Mouse (Mus musculus) heart, embryonic 14.5 days (tissue): Measurements from ENCODE around the gene Mast1. TPM values are rescaled to one million over a fixed set of nuclear protein-coding genes. Genes with fewer than 3 reads are reported as not detected.
A peak's percentile ranks its signal among the peaks of the same experiment; 100 is the strongest.

Experiments used
- ATAC-seq: fragments of 200-750 bp; cut with Nextera tagmentation; 2 replicates; pipeline ENCODE4 v1.8.0; 2017; ENCODE audit warnings: low read depth, moderate TSS enrichment; ENCODE audit not compliant: insufficient number of reproducible peaks, insufficient read depth, low FRiP score
- H3K27ac ChIP-seq, 2 experiments: fragments of 200-500 bp in 1 of 2; fragments of 300-500 bp in 1 of 2; sonication (generic) in 1 of 2; replicated peaks in 1 of 2; 2 replicates each; pipeline ENCODE4 v1.5.1; 2012 to 2014; ENCODE audit warnings: low read depth in 2 of 2, low read length in 2 of 2, control low read depth in 1 of 2, mild to moderate bottlenecking in 1 of 2, mixed read lengths in 1 of 2; ENCODE audit not compliant: control insufficient read depth in 1 of 2, insufficient read depth in 1 of 2
- H3K27me3 ChIP-seq: fragments of 300-500 bp; sonication (generic); 2 replicates; pipeline ENCODE4 v1.6.1; 2014; ENCODE audit warnings: mild to moderate bottlenecking, low read length, control low read depth; ENCODE audit not compliant: control insufficient read depth, insufficient read depth
- H3K36me3 ChIP-seq: fragments of 300-500 bp; sonication (generic); 2 replicates; pipeline ENCODE4 v1.6.1; 2014; ENCODE audit warnings: mild to moderate bottlenecking, control low read depth, low read length, mixed read lengths; ENCODE audit not compliant: control insufficient read depth, insufficient read depth
- H3K4me1 ChIP-seq, 2 experiments: fragments of 200-500 bp in 1 of 2; fragments of 300-500 bp in 1 of 2; sonication (generic) in 1 of 2; 2 replicates each; pipeline ENCODE4 v1.6.1; 2012 to 2014; ENCODE audit warnings: low read length in 2 of 2, control low read depth in 1 of 2, mixed read lengths in 1 of 2; ENCODE audit not compliant: control insufficient read depth in 2 of 2, insufficient read depth in 2 of 2
- H3K4me2 ChIP-seq: fragments of 300-500 bp; sonication (generic); 2 replicates; pipeline ENCODE4 v1.6.1; 2014; ENCODE audit warnings: mild to moderate bottlenecking, low read length
- H3K4me3 ChIP-seq, 2 experiments: fragments of 200-500 bp in 1 of 2; fragments of 300-500 bp in 1 of 2; sonication (generic) in 1 of 2; 2 replicates each; pipeline ENCODE4 v1.5.1; 2012 to 2014; ENCODE audit warnings: low read length in 2 of 2, mild to moderate bottlenecking in 2 of 2, control low read depth in 1 of 2, low read depth in 1 of 2, moderate library complexity in 1 of 2; ENCODE audit not compliant: control insufficient read depth in 1 of 2, insufficient read depth in 1 of 2
- H3K9ac ChIP-seq: fragments of 300-500 bp; sonication (generic); 2 replicates; pipeline ENCODE4 v1.6.1; 2014; ENCODE audit warnings: mild to moderate bottlenecking, low read length
- H3K9me3 ChIP-seq: fragments of 300-500 bp; sonication (generic); 2 replicates; pipeline ENCODE4 v1.6.1; 2016; ENCODE audit warnings: low read length, control low read depth; ENCODE audit not compliant: control insufficient read depth
- WGBS: fragments of 180-500 bp; shearing (Covaris S2); extraction: QIAGEN DNeasy Blood & Tissue Kit; methylation state at CpG from one replicate; pipeline ENCODE4 v1.1.7; 2014; 5-methylcytosine and 5-hydroxymethylcytosine counted together
- polyA plus RNA-seq: library from polyadenylated mRNA; unstranded; fragments of >200 nt; fragmentation: Nextera tagmentation; extraction: Ambion mirVana; gene quantifications from 2 replicates; pipeline ENCODE4 v1.2.1, GENCODE M21; 2014

The Mast1 gene
- polyA plus RNA-seq, 1 experiment from 2014 or later, result 0.23 TPM

GRCm38 (mm10) chr8:84917781-84918180 is 19.4 kb downstream of the Mast1 start:
- no peak overlapping the region for H3K4me3 ChIP-seq
- no peak for ATAC-seq
- no peak overlapping the region for H3K4me2 ChIP-seq
- peaks cover 5% of the 10 kb centered on the region for H3K9me3 ChIP-seq
- WGBS, result 21% methylated on average over 20 of the region's 20 CpGs
- no peaks in the 10 kb centered on the region for H3K36me3 ChIP-seq
- H3K27ac ChIP-seq, result no peak overlapping the region
- H3K9ac ChIP-seq, result no peak overlapping the region
- peaks cover 49% of the 10 kb centered on the region for H3K27me3 ChIP-seq
- peaks cover 0 to 5% of the 10 kb centered on the region in 2 experiments; a peak in 2 of 4 replicates for H3K4me1 ChIP-seq

GRCm38 (mm10) chr8:84915269-84915668 is 21.9 kb downstream of the Mast1 start:
- no peak overlapping the region for H3K4me3 ChIP-seq
- H3K36me3 ChIP-seq, result no peaks in the 10 kb centered on the region
- 85% methylated on average over 8 of the region's 8 CpGs for WGBS
- H3K27ac ChIP-seq, result no peak overlapping the region
- peaks cover 74% of the 10 kb centered on the region for H3K27me3 ChIP-seq
- no peak overlapping the region for H3K9ac ChIP-seq
- H3K4me1 ChIP-seq, result peaks cover 0 to 6% of the 10 kb centered on the region in 2 experiments; a peak in 2 of 4 replicates
- H3K4me2 ChIP-seq, result no peak overlapping the region
- no peak for ATAC-seq
- H3K9me3 ChIP-seq, result peaks cover 5% of the 10 kb centered on the region

DNA sequence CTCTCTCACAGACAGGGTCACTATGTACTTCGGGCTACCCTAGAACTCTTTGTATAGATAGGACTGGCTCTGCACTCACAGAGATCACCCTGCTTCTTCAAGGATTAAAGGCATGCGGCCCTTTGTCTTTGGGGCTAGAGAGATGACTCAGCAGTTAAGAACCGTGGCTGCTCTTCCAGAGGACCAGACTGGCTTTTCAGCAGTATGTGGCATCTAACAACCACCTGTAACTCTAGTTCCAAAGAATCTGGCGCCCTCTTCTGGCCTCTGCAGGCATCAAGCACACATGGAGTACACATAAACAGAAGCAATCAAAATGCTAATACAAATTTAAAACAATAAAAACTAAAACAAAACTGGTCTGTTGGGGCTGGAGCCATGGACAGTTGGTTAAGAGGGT is 23.2 kb downstream of the Mast1 start:
- ATAC-seq, result no peak
- WGBS, result 33% methylated on average over 4 of the region's 4 CpGs
- Histone ChIP-seq H3K4me1 (peaks cover under 1 to 8% of the 10 kb centered on the region in 2 experiments; a peak in 2 of 4 replicates), H3K4me3 (peak overlapping the region in 1 of 2 experiments; percentile 45; a peak in 1 of 4 replicates), H3K27ac (no peak overlapping the region), H3K9me3 (peaks cover 5% of the 10 kb centered on the region), H3K27me3 (peaks cover 80% of the 10 kb centered on the region), H3K4me2 (no peak overlapping the region), H3K36me3 (no peaks in the 10 kb centered on the region), H3K9ac (no peak overlapping the region)

DNA sequence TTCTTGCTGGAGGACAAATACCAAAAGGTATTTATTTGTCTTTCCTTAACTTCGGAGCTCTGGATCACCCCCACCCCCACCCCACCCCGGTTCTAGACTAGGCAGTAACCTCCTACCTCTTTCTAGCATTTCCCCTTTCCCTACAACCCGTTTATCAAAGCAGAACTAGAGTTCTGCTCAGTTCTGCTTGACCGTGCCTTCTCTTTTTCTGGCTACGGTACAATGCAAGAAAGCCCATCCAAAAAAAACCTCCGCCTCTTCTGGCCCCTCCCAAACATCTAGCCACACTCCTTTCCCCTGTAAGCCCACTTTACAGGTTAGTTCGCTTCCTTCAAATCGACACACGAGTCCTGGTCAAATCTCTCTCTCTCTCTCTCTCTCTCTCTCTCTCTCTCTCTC is 23.7 kb downstream of the Mast1 start:
- Histone ChIP-seq H3K9ac (peak overlapping the region; percentile 52), H3K27me3 (peaks cover 76% of the 10 kb centered on the region), H3K27ac (no peak overlapping the region), H3K9me3 (peaks cover 5% of the 10 kb centered on the region), H3K36me3 (no peaks in the 10 kb centered on the region), H3K4me3 (peak overlapping the region; percentile 45 to 49), H3K4me1 (peaks cover 2 to 11% of the 10 kb centered on the region in 2 experiments; a peak in 2 of 4 replicates), H3K4me2 (peak overlapping the region; percentile 87)
- 11% methylated on average over 9 of the region's 9 CpGs for WGBS
- no peak for ATAC-seq

DNA sequence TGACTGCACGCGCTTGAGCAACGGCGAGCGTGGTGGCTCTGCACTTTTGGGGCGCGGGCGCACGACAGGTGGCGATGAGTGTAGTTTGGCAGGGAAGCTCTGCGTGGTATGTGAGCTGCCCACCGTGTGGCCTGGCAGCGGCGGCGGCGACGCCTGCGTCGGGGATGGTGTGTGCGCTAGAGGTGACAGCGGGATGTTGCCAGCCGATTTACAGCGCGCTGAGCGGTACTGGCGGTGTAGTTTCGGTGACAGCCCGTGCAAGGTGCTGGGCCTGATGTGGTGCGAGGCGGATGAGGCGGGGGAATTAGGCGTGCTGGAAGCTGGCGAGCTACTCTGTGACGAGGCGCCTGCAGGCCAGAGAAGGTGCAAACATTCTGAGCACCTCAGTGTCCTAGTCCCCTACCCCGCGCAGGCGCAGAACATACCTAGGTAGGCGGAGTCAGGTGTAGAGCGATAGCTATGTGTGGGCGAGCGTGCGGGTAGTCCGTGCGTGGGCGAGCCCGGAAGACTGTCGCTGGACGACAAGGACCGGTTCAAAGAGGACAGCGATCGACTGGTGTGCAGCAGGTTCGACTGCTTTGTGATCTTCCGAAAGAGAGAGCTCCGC is 24.2 kb downstream of the Mast1 start:
- Histone ChIP-seq H3K9me3 (peaks cover 5% of the 10 kb centered on the region), H3K27me3 (peaks cover 71% of the 10 kb centered on the region), H3K36me3 (no peaks in the 10 kb centered on the region)

GRCm38 (mm10) chr8:84912391-84912790 is 24.8 kb downstream of the Mast1 start:
- Histone ChIP-seq H3K27me3 (peaks cover 67% of the 10 kb centered on the region), H3K4me2 (peak overlapping the region; percentile 87), H3K9me3 (peaks cover 5% of the 10 kb centered on the region), H3K9ac (peak overlapping the region; percentile 52), H3K27ac (no peak overlapping the region), H3K4me1 (peaks cover 4 to 11% of the 10 kb centered on the region in 2 experiments; a peak in 2 of 4 replicates), H3K36me3 (no peaks in the 10 kb centered on the region), H3K4me3 (peak overlapping the region; percentile 45 to 49; a peak in 3 of 4 replicates)
- no peak for ATAC-seq
- 15% methylated on average over 27 of the region's 27 CpGs for WGBS

More for the DNA sequence above, 24.2 kb downstream of the Mast1 start:
- WGBS, result 2% methylated on average over 55 of the region's 55 CpGs
- ATAC-seq, result peak; percentile 55; the same call in 1 of the 2 replicates
- H3K27ac ChIP-seq, result no peak overlapping the region
- peak overlapping the region; percentile 52 for H3K9ac ChIP-seq
- H3K4me1 ChIP-seq, result peaks cover 3 to 11% of the 10 kb centered on the region in 2 experiments; a peak in 2 of 4 replicates
- peak overlapping the region; percentile 87 for H3K4me2 ChIP-seq
- peak overlapping the region; percentile 45 to 49 for H3K4me3 ChIP-seq

DNA sequence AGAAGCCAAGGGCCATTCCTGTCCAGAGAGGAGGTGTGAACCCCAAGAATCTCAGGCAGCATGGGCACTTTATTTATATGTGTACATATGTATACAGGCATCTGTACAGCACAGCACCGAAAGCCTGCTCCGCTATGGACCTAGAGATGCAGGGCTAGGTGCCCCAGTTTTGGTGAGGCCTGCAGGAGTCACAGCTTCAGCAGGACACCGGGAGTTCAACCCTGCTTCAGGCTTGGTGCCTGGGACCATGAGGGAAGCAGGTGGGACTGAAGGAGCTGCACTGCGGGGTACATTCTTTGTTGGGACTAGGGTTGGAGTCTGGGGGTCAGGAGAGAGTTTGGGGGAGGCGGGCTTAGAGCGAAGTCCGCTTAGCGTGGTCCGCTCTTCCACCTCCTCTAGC is 25.3 kb downstream of the Mast1 start:
- no peak overlapping the region for H3K27ac ChIP-seq
- WGBS, result 75% methylated on average over 9 of the region's 9 CpGs
- H3K4me1 ChIP-seq, result peaks cover 4 to 11% of the 10 kb centered on the region in 2 experiments; a peak in 2 of 4 replicates
- no peak overlapping the region for H3K9ac ChIP-seq
- H3K9me3 ChIP-seq, result peaks cover 5% of the 10 kb centered on the region
- H3K36me3 ChIP-seq, result no peaks in the 10 kb centered on the region
- H3K27me3 ChIP-seq, result peaks cover 66% of the 10 kb centered on the region
- ATAC-seq, result no peak
- H3K4me2 ChIP-seq, result no peak overlapping the region
- H3K4me3 ChIP-seq, result no peak overlapping the region
